In the genomic region with DNA sequence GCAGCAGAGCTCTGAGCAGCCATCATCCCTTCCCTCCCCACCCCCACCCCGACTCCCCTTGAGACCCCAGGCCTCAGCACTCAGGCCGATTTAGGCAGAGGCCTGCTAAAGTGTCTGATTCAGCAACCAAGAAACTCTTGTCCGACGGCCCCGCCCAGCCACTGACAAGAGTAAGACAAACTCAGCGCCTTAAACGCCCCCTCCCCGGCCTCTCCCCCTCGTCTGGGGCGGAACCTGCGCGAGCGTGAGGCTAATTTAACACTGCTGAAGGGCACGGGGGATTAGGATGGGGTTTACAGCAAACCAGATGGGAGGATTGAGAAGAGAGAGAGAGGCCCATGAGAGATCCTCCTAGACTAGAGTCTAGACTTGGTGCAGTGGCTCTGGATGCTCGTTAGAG, we compare ENCODE assay signal across 8 mouse cellular contexts.
DNase-seq lines count a peak whose midpoint lies in the region; ATAC-seq and TF ChIP-seq lines count a peak whose summit lies in the region.

No protein-coding gene starts in this region.

- H3K27ac ChIP-seq in limb, embryonic 14.5 days (replicated peaks; ENCODE audit: low read depth, low read length), result peak overlapping the region; percentile 57
- peak overlapping the region; percentile 63 for H3K27ac ChIP-seq in stomach, postnatal 0 days (replicated peaks)

- TF ChIP-seq EP300 in stomach, postnatal 0 days (optimal IDR thresholded peaks at IDR 0.05), result no peak

- peak; percentile 50 for DNase-seq in gastrocnemius, postnatal 10 days
- no peak for DNase-seq in gastrocnemius, adult 8-10 months (ENCODE audit: low spot score in 2 of 2)
- peak; percentile 61 for DNase-seq in urinary bladder, postnatal 14 days (ENCODE audit: low spot score)
- no peak for DNase-seq in urinary bladder, postnatal 36 days (ENCODE audit: low spot score in 2 of 2)
- DNase-seq in limb, embryonic 14.5 days (ENCODE audit: low spot score), result peak; percentile 59
- peak; percentile 43 for DNase-seq in stomach, postnatal 0 days (ENCODE audit: low spot score)
- DNase-seq in left cerebral cortex, adult 8-10 months (ENCODE audit: low spot score in 2 of 2), result no peak

- 5% methylated on average over 15 of the region's 15 CpGs for WGBS in limb, embryonic 14.5 days
- 24% methylated on average over 15 of the region's 15 CpGs for WGBS in stomach, postnatal 0 days

- H3K4me1 ChIP-seq in limb, embryonic 14.5 days (ENCODE audit: control insufficient read depth, insufficient read depth, low read length), result peaks cover 47% of the 10 kb centered on the region
- peaks cover 2% of the 10 kb centered on the region; the same call in 1 of the 2 replicates for H3K4me1 ChIP-seq in stomach, postnatal 0 days (replicated peaks; ENCODE audit: control insufficient read depth, insufficient read depth)

- no peak overlapping the region for H3K4me3 ChIP-seq in limb, embryonic 14.5 days (replicated peaks; ENCODE audit: low read length)
- H3K4me3 ChIP-seq in stomach, postnatal 0 days (ENCODE audit: low read depth, low read length), result no peak overlapping the region

- TF ChIP-seq POLR2A in limb, embryonic 14.5 days (IDR thresholded peaks at IDR 0.05; ENCODE audit: borderline replicate concordance, extremely low read depth, insufficient read depth, insufficient read length), result no peak

- peak overlapping the region; percentile 17; the same call in 1 of the 2 replicates for H3K9ac ChIP-seq in limb, embryonic 14.5 days (ENCODE audit: low read depth, low read length, severe bottlenecking)
- H3K9ac ChIP-seq in stomach, postnatal 0 days (ENCODE audit: low read length), result no peak overlapping the region

- peak; percentile 53; the same call in 1 of the 2 replicates for ATAC-seq in limb, embryonic 14.5 days (ENCODE audit: low FRiP score, low read depth)
- ATAC-seq in stomach, postnatal 0 days (ENCODE audit: low FRiP score, low TSS enrichment), result peak; percentile 53; the same call in 1 of the 2 replicates
- no peak for ATAC-seq in frontal cortex, adult (ENCODE audit: low TSS enrichment)

- no peak overlapping the region; the same call in 1 of the 2 replicates for H3K4me2 ChIP-seq in limb, embryonic 14.5 days (replicated peaks; ENCODE audit: low read depth, low read length, severe bottlenecking)
- H3K4me2 ChIP-seq in stomach, postnatal 0 days (replicated peaks; ENCODE audit: low read depth), result no peak overlapping the region

- TF ChIP-seq CTCF in stomach, postnatal 0 days (IDR thresholded peaks at IDR 0.05; ENCODE audit: low read depth), result no peak

- peaks cover 14% of the 10 kb centered on the region for H3K36me3 ChIP-seq in limb, embryonic 14.5 days (ENCODE audit: control insufficient read depth, insufficient read depth, low read length)
- 0 out of 2 replicates have a peak, but pooled peaks cover 3% of the 10 kb centered on the region for H3K36me3 ChIP-seq in stomach, postnatal 0 days (ENCODE audit: control insufficient read depth, insufficient read depth, low read length)

- H3K9me3 ChIP-seq in limb, embryonic 14.5 days (ENCODE audit: control insufficient read depth, low read length), result no peaks in the 10 kb centered on the region
- H3K9me3 ChIP-seq in stomach, postnatal 0 days (ENCODE audit: control insufficient read depth, low read length), result no peaks in the 10 kb centered on the region

- no peaks in the 10 kb centered on the region for H3K27me3 ChIP-seq in limb, embryonic 14.5 days (ENCODE audit: control insufficient read depth, insufficient read depth, low read length)
- no peaks in the 10 kb centered on the region for H3K27me3 ChIP-seq in stomach, postnatal 0 days (ENCODE audit: control insufficient read depth, insufficient read depth, low read length)

Comparison
In these comparisons a context has a peak if more than half of its experiments do, and no peak if none do; other contexts are left out.
1. DNase-seq: peak in gastrocnemius, postnatal 10 days (single experiment), urinary bladder, postnatal 14 days (single experiment), limb, embryonic 14.5 days (single experiment) and stomach, postnatal 0 days (single experiment); none in gastrocnemius, adult 8-10 months (0 of 2), urinary bladder, postnatal 36 days (0 of 2) and left cerebral cortex, adult 8-10 months (0 of 2).